Mouse (Mus musculus) C2C12 (cell line): ENCODE measurements at regions not wholly inside any gene's neighbourhood (a gene's known extent, or its start where the extent isn't known, plus 50 kb on each side); places are given as distances from the start of the nearest gene placed in this dataset.

Experiments used
- H3K27me3 ChIP-seq: one replicate; pipeline ENCODE4 v1.6.1; 2011; ENCODE audit not compliant: control insufficient read depth, insufficient read depth, insufficient read length
- H3K36me3 ChIP-seq: one replicate; pipeline ENCODE4 v1.6.1; 2011; ENCODE audit not compliant: control insufficient read depth, insufficient read depth
- H3K4me3 ChIP-seq: one replicate; pipeline ENCODE4 v1.5.1; 2011; ENCODE audit warnings: mild to moderate bottlenecking, control low read depth; ENCODE audit not compliant: poor library complexity, insufficient read depth, severe bottlenecking
- H3K79me2 ChIP-seq: one replicate; pipeline ENCODE4 v1.6.1; 2011; ENCODE audit not compliant: control insufficient read depth, insufficient read depth
- H3K79me3 ChIP-seq: one replicate; pipeline ENCODE4 v1.6.1; 2011; ENCODE audit warnings: low read depth, control low read depth
- H3ac ChIP-seq: one replicate; pipeline ENCODE3; 2011; ENCODE audit warnings: low read depth; ENCODE audit not compliant: control insufficient read depth, insufficient read length
- CEBPB ChIP-seq: IDR thresholded peaks from one replicate; pipeline ENCODE4 v1.6.1; 2011; ENCODE audit warnings: low read depth, mild to moderate bottlenecking, control low read depth, moderate library complexity
- CTCF ChIP-seq: IDR thresholded peaks from one replicate; pipeline ENCODE4 v1.5.1; 2011; ENCODE audit not compliant: control insufficient read depth, insufficient read depth, insufficient read length
- FOSL1 ChIP-seq: IDR thresholded peaks from one replicate; pipeline ENCODE4 v1.8.0; 2011; ENCODE audit warnings: mild to moderate bottlenecking, low read length; ENCODE audit not compliant: poor library complexity, insufficient read depth, severe bottlenecking
- MAX ChIP-seq: IDR thresholded peaks from one replicate; pipeline ENCODE4 v1.6.1; 2011; ENCODE audit warnings: mild to moderate bottlenecking, control low read depth
- MYOD1 ChIP-seq: IDR thresholded peaks from one replicate; pipeline ENCODE4 v1.6.1; 2011; ENCODE audit warnings: low read depth; ENCODE audit not compliant: control insufficient read depth, insufficient read length
- MYOG ChIP-seq: IDR thresholded peaks from one replicate; pipeline ENCODE4 v1.6.1; 2011; ENCODE audit not compliant: control insufficient read depth, insufficient read length; ENCODE audit errors: extremely low read depth
- USF1 ChIP-seq: IDR thresholded peaks from one replicate; pipeline ENCODE4 v1.6.1; 2011; ENCODE audit warnings: low read depth, mild to moderate bottlenecking, control low read depth, moderate library complexity

DNA sequence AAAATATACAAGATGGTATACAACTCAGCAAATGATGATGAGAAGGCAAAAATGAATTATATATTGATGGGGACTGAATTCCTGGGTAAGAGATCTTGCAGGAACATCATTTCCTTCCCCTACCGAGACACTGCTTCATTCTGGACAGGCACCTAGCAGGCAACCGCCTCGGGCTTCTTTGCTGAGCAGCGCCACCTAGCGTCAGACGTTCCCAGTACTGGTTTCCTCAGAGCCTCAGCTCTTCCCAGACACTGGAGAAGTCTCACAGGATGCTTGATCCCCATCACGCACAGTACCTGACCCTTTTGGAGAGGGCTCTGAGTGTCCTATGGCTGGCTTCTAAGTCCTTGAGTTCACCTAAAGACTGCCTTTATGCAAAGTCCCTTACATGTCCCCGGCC lies 80.8 kb upstream of the Arrdc4 start:
- Histone ChIP-seq H3K79me3 (no peaks in the 10 kb centered on the region), H3K4me3 (no peak overlapping the region), H3K79me2 (no peaks in the 10 kb centered on the region), H3K27me3 (no peaks in the 10 kb centered on the region), H3K36me3 (no peaks in the 10 kb centered on the region), H3ac (no peak overlapping the region)
- TF ChIP-seq MYOG: no peak

DNA sequence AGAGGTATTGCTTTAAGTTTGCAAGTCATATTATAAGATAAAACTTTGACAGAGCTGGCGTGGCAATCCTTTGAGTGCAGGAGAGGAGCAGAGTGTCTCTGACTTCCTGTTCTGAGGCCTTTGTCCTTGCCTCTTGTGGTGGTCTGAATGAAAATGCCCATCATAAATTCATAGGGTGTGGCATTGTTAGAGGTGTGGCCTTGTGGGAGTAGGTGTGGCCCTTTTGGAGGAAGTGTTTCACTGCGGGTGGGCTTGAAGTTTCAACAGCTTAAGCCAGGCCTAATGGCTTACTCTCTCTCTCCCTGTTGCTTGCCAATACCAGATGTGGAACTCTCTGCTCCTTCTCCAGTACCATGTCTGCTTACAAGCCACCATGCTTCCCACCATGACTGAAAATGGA lies 75.4 kb upstream of the Arrdc4 start:
- Histone ChIP-seq H3K27me3 (no peaks in the 10 kb centered on the region), H3K36me3 (no peaks in the 10 kb centered on the region), H3K4me3 (no peak overlapping the region), H3K79me2 (no peaks in the 10 kb centered on the region), H3K79me3 (no peaks in the 10 kb centered on the region), H3ac (no peak overlapping the region)
- no peak for TF ChIP-seq MYOD1
- no peak for TF ChIP-seq MAX
- no peak for TF ChIP-seq CEBPB
- TF ChIP-seq MYOG: no peak

DNA sequence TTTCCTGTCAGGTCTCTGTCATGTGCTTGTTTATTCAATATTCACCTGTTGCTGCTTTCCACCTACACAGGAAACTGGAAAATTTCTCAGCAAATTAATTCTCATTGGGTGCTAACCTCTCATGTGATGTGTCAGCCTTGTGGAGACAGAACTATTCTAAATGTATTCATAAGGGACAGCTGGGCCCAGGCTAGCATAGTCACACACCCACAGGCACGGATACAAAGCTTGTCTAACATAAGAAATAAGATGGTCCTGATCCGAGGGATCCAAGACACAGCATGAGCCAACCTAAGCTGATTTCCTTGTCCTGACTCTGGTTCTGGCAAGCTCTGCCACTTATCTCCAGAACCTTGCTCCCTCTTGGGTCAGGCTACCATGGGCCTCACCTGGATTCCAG lies 74.6 kb upstream of the Arrdc4 start:
- Histone ChIP-seq H3K79me2 (no peaks in the 10 kb centered on the region), H3K4me3 (no peak overlapping the region)
- TF ChIP-seq CEBPB: no peak
- TF ChIP-seq MYOG: no peak
- TF ChIP-seq USF1: no peak
- TF ChIP-seq MYOD1: no peak
- no peak for TF ChIP-seq MAX
- TF ChIP-seq CTCF: no peak
- no peak for TF ChIP-seq FOSL1

DNA sequence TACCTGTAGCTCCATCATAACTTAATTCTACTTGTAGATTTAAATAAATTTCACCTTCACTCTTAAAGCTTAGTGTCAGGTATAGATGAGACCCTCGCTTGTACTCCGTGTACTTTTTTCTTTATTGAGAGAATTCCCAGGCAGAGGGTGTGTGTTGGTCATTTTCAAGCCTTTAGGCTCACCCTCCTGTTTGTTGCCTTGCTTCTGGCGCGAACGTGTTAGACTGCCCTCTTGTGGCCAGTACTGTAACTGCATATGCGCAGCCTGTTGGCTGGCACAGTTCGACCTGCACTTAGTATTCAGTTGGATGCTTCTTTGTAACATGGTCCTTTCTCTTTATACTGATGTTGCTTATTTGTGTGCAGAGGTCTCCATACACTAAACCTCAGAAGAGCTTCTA lies 74.1 kb upstream of the Arrdc4 start:
- Histone ChIP-seq H3ac (no peak overlapping the region), H3K79me3 (no peaks in the 10 kb centered on the region)
- TF ChIP-seq FOSL1: no peak
- TF ChIP-seq CEBPB: no peak
- no peak for TF ChIP-seq MYOD1
- TF ChIP-seq CTCF: peak; percentile 82
- TF ChIP-seq MAX: no peak
- no peak for TF ChIP-seq USF1

More for the DNA sequence above, 74.6 kb upstream of the Arrdc4 start:
- H3K36me3 ChIP-seq: no peaks in the 10 kb centered on the region
- no peaks in the 10 kb centered on the region for H3K79me3 ChIP-seq
- H3K27me3 ChIP-seq: no peaks in the 10 kb centered on the region
- no peak overlapping the region for H3ac ChIP-seq

DNA sequence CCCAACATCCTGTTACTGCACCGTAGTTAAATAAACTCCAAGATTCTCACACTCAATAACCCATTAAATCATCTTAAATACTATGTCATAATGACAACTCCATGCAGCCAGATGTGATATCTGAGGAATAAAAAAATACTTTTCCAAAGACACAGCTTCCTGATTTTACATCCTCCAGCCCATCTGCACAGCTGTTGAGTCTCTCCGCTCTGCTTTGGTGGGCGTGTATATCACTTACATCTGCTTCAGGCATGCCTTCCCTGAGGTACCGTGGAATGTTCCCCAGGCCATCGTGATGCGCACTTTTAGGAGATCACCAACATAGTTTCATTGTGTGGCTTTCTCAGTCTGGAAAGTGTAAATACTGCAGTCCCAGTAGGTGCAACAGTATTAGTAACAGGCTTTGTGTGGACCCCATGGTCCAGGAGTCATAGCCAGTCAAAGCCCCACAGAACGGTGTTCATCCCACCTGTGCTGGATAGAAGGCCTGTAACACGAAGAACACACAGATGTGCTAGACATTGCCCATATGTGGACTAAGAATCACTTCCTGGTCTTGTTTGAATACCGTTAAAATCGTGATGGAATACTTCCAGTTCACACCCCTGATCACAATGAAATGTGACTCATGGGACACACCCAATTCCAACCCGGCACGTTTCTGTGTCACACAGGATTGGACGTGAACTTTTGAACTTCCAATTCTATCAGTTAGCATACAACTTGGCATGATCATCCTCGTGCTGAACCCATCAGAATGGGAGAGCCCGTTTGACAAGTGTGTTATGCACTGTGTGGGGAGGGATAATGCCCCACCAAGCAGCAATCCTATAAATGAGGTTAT lies 66.0 kb upstream of the Arrdc4 start:
- Histone ChIP-seq H3K4me3 (no peak overlapping the region), H3K36me3 (no peaks in the 10 kb centered on the region), H3K27me3 (no peaks in the 10 kb centered on the region), H3K79me3 (no peaks in the 10 kb centered on the region), H3K79me2 (no peaks in the 10 kb centered on the region), H3ac (no peak overlapping the region)
- TF ChIP-seq MYOG (no peak), MAX (no peak), FOSL1 (no peak), MYOD1 (no peak), CTCF (no peak), CEBPB (no peak), USF1 (no peak)

More for the DNA sequence above, 74.1 kb upstream of the Arrdc4 start:
- Histone ChIP-seq H3K27me3 (no peaks in the 10 kb centered on the region), H3K79me2 (no peaks in the 10 kb centered on the region), H3K36me3 (no peaks in the 10 kb centered on the region), H3K4me3 (no peak overlapping the region)

DNA sequence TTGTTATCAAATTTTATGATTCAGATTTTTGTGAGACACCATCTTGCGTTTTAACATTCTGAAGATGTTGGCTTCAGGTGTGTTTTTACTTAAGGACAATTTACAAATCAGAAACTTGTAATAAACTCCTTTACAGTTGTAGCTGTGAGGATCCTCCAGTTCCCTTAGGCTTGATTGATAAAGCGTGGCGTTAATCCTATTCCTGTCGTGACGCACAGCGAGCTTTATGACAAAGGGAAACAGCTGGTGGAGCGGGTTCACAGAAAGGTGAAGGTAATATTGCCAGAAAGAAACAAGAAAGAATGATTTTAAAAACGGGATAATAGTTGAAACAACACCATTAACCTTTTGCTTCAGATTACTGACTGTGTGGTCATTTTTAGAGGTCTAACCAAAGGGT lies 60.7 kb upstream of the Arrdc4 start:
- Histone ChIP-seq H3K27me3 (no peaks in the 10 kb centered on the region), H3ac (no peak overlapping the region), H3K4me3 (no peak overlapping the region)

More for the DNA sequence above, 60.7 kb upstream of the Arrdc4 start:
- Histone ChIP-seq H3K36me3 (no peaks in the 10 kb centered on the region), H3K79me2 (no peaks in the 10 kb centered on the region), H3K79me3 (no peaks in the 10 kb centered on the region)
- TF ChIP-seq CEBPB: no peak
- no peak for TF ChIP-seq USF1
- TF ChIP-seq CTCF: no peak
- TF ChIP-seq MYOG: no peak
